Mouse (Mus musculus): ENCODE data around the gene Nfatc4.

DNA sequence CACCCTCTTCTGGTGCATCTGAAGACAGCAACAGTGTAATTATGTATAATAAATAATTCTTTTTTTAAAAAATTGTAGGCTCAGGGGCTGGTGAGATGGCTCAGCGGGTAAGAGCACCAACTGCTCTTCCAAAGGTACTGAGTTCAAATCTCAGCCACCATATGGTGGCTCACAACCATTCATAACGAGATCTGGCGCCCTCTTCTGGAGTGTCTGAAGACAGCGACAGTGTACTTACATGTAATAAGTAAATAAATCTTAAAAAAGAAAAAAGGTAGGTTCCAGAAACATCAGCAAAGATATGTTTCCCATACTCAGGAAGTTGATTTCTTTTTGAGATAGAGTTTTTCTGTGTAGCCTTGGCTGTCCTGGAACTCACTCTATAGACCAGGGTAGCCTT lies 19.9 kb downstream of the Nfatc4 start:
- TF ChIP-seq CTCF (conservative IDR thresholded peaks at IDR 0.05; ENCODE audit: insufficient read depth, insufficient read length, low read depth, low read length) (peak; percentile 24; the same call in 1 of the 2 replicates), POLR2A (IDR thresholded peaks at IDR 0.05; ENCODE audit: low read depth, low read length) (no peak)

All from kidney, adult 2 months (tissue).